Mouse (Mus musculus): ENCODE results near the gene Fcrl6.

GRCm38 (mm10) chr1:172594495-172594894 is 7.9 kb downstream of the Fcrl6 start:
- peak; percentile 39; the same call in 1 of the 2 replicates for TF ChIP-seq CTCF (IDR thresholded peaks at IDR 0.05; ENCODE audit: borderline replicate concordance, insufficient read depth, low read depth, low read length)
- no peak for TF ChIP-seq POLR2A (IDR thresholded peaks at IDR 0.05; ENCODE audit: borderline replicate concordance, insufficient read depth, low read length)

All from cerebellum, adult 2 months (tissue).